Mouse (Mus musculus) lung, adult 2 months (tissue): ENCODE measurements at regions not wholly inside any gene's neighbourhood (a gene's known extent, or its start where the extent isn't known, plus 50 kb on each side); places are given as distances from the start of the nearest gene placed in this dataset.

Experiments
- CTCF ChIP-seq: fragments of 200-500 bp; IDR thresholded peaks from 2 replicates; pipeline ENCODE4 v1.5.1; 2011; ENCODE audit warnings: mild to moderate bottlenecking, low read length, control low read depth; ENCODE audit not compliant: insufficient read depth
- POLR2A ChIP-seq: fragments of 200-500 bp; IDR thresholded peaks from 2 replicates; pipeline ENCODE4 v1.6.1; 2011; ENCODE audit warnings: low read depth, mild to moderate bottlenecking, control low read depth, low read length, borderline replicate concordance; ENCODE audit errors: extremely low read depth

GRCm38 (mm10) chr1:92347656-92348055 is 126.0 kb downstream of the Ndufa10 start:
- TF ChIP-seq CTCF (no peak), POLR2A (no peak)
